ENCODE assay signal across 10 mouse cellular contexts in the genomic region with DNA sequence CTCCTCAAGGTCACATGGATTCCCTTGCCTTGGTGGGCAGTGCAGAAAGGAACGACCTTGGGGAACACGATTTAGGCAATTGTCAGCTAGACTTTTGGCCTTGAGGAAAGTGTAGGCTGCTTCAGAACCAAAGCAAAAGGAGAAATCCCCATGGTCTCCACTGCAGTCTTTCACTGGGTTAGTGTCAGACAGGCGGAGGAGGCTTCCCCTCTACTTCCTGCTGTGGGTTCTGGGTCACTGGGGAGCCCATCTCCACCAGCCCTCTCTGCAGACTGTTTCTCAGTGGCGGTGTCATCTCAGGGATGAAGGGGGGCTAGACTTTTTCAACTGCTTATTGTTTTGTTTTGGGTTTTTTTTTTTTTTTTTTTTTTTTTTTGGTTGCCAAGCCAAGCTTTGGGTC.
DNase-seq lines count a peak whose midpoint lies in the region; ATAC-seq lines count a peak whose summit lies in the region.
"Had no signal": no experiment of that assay in that cellular context is flagged by ENCODE, and none has a peak within 500 bp of the region (broad histone marks: within the 10 kb centered on the region; RNA-seq: fewer than 3 reads in every experiment).

No protein-coding gene starts in this region.

- no peak overlapping the region for H3K4me2 ChIP-seq in midbrain, embryonic 11.5 days
- no peak overlapping the region for H3K4me2 ChIP-seq in midbrain, embryonic 15.5 days
- H3K4me2 ChIP-seq in hindbrain, embryonic 14.5 days (replicated peaks), result no peak overlapping the region

- no peak overlapping the region for H3K9ac ChIP-seq in midbrain, embryonic 11.5 days (ENCODE audit: low read length)
- H3K9ac ChIP-seq in midbrain, embryonic 15.5 days, result no peak overlapping the region
- H3K9ac ChIP-seq in hindbrain, embryonic 14.5 days, result no peak overlapping the region; the same call in 1 of the 2 replicates

- H3K4me3 ChIP-seq in midbrain, embryonic 11.5 days (ENCODE audit: low read depth, low read length), result no peak overlapping the region
- H3K4me3 ChIP-seq in midbrain, embryonic 15.5 days, result no peak overlapping the region
- no peak overlapping the region for H3K4me3 ChIP-seq in hindbrain, embryonic 14.5 days (replicated peaks; ENCODE audit: low read length)

- 44% methylated on average over 4 of the region's 4 CpGs for WGBS in midbrain, embryonic 11.5 days
- WGBS in midbrain, embryonic 15.5 days, result 39% methylated on average over 4 of the region's 4 CpGs
- WGBS in hindbrain, embryonic 14.5 days, result 54% methylated on average over 4 of the region's 4 CpGs

- no peaks in the 10 kb centered on the region for H3K9me3 ChIP-seq in midbrain, embryonic 11.5 days (ENCODE audit: control insufficient read depth, low read length)
- H3K9me3 ChIP-seq in midbrain, embryonic 15.5 days, result no peaks in the 10 kb centered on the region
- H3K9me3 ChIP-seq in hindbrain, embryonic 14.5 days (ENCODE audit: control insufficient read depth, low read length), result no peaks in the 10 kb centered on the region

- H3K4me1 ChIP-seq in midbrain, embryonic 11.5 days (ENCODE audit: control insufficient read depth, insufficient read depth, low read length), result peaks cover 7% of the 10 kb centered on the region
- peaks cover 3% of the 10 kb centered on the region for H3K4me1 ChIP-seq in midbrain, embryonic 15.5 days
- peaks cover 5% of the 10 kb centered on the region for H3K4me1 ChIP-seq in hindbrain, embryonic 14.5 days (replicated peaks; ENCODE audit: control insufficient read depth, insufficient read depth, low read length)

- H3K27me3 ChIP-seq in midbrain, embryonic 11.5 days (ENCODE audit: control insufficient read depth, insufficient read depth, low read length), result no peaks in the 10 kb centered on the region
- no peaks in the 10 kb centered on the region for H3K27me3 ChIP-seq in midbrain, embryonic 15.5 days (replicated peaks)
- no peaks in the 10 kb centered on the region for H3K27me3 ChIP-seq in hindbrain, embryonic 14.5 days (ENCODE audit: control insufficient read depth, insufficient read depth, low read length)

- no peak overlapping the region for H3K27ac ChIP-seq in midbrain, embryonic 11.5 days (ENCODE audit: low read depth, low read length)
- H3K27ac ChIP-seq in midbrain, embryonic 15.5 days, result no peak overlapping the region
- no peak overlapping the region for H3K27ac ChIP-seq in hindbrain, embryonic 14.5 days

- no peaks in the 10 kb centered on the region for H3K36me3 ChIP-seq in midbrain, embryonic 11.5 days (ENCODE audit: control insufficient read depth, insufficient read depth, low read length)
- H3K36me3 ChIP-seq in midbrain, embryonic 15.5 days (replicated peaks), result no peaks in the 10 kb centered on the region
- no peaks in the 10 kb centered on the region for H3K36me3 ChIP-seq in hindbrain, embryonic 14.5 days (replicated peaks; ENCODE audit: control insufficient read depth, insufficient read depth)

- no peak for ATAC-seq in midbrain, embryonic 11.5 days (ENCODE audit: low FRiP score)
- ATAC-seq in midbrain, embryonic 15.5 days (replicated peaks), result no peak; the same call in 1 of the 2 replicates
- ATAC-seq in megakaryocyte, adult 5-6 weeks (ENCODE audit: poor library complexity, severe bottlenecking), result peak; percentile 47
- no peak for ATAC-seq in hindbrain, embryonic 14.5 days (ENCODE audit: low FRiP score)

- peak; percentile 24 to 34 for DNase-seq in adrenal gland, postnatal 36 days
- DNase-seq in adrenal gland, postnatal 4 days (ENCODE audit: low spot score in 2 of 2), result no peak
- DNase-seq in midbrain, embryonic 11.5 days (ENCODE audit: low spot score, missing footprints), result peak; percentile 83
- DNase-seq in thymus, postnatal 36 days, result peak; percentile 66 to 74
- DNase-seq in Muller cell, postnatal 12 days (ENCODE audit: inconsistent ontology term), result no peak
- no peak for DNase-seq in hindbrain, embryonic 14.5 days (ENCODE audit: low spot score)
- DNase-seq: gastrocnemius, postnatal 14 days; liver had no signal

Comparison
In these comparisons a context has a peak if more than half of its experiments do, and no peak if none do; other contexts are left out.
1. DNase-seq: peak in adrenal gland, postnatal 36 days (2 of 2), midbrain, embryonic 11.5 days (single experiment) and thymus, postnatal 36 days (2 of 2); none in adrenal gland, postnatal 4 days (0 of 2), Muller cell, postnatal 12 days (single experiment) and hindbrain, embryonic 14.5 days (single experiment).